Mouse (Mus musculus): ENCODE results near the gene Echs1.
A peak's percentile ranks its signal among the peaks of the same experiment; 100 is the strongest.

- TF ChIP-seq CTCF (IDR thresholded peaks at IDR 0.05; ENCODE audit: borderline replicate concordance, extremely low read depth, insufficient read depth, insufficient read length) (peak; percentile 81), POLR2A (IDR thresholded peaks at IDR 0.05; ENCODE audit: borderline replicate concordance, extremely low read depth, insufficient read depth, insufficient read length, poor library complexity, severe bottlenecking) (no peak)
Measured at GRCm38 (mm10) chr7:140063092-140063491, 53.2 kb downstream of the Echs1 start.

Data from brain, embryonic 14.5 days (tissue).